Mouse (Mus musculus) gastrocnemius, postnatal 14 days (tissue): ENCODE results near the gene Rap1gds1. TPM values are rescaled to one million over a fixed set of nuclear protein-coding genes. Genes with fewer than 3 reads are reported as not detected.

Source experiments
- DNase-seq: peaks from one replicate; pipeline ENCODE4 v3.0.0; 2021; ENCODE audit warnings: mixed read lengths
- intact Hi-C: fragments of 180-260 bp; cut with DNase I; formaldehyde crosslinking; loops from one replicate; pipeline ENCODE4 v1.15.1; 2025; ENCODE audit warnings: low total_unique reads
- total RNA-seq, 2 experiments: library from RNA; stranded (reverse); gene quantifications; 2 replicates each; pipeline ENCODE4 v1.2.3; 2021

Gene Rap1gds1
- total RNA-seq, 2 experiments from 2014 or later, result 36.1 to 37.6 TPM

- intact Hi-C loops, result no loop called here
- no peak for DNase-seq
Observed at GRCm38 (mm10) chr3:138897500-138897899, 177.5 kb downstream of the Rap1gds1 start.

GRCm38 (mm10) chr3:138893520-138893919 is 181.5 kb downstream of the Rap1gds1 start:
- intact Hi-C loops, result no loop called here
- DNase-seq, result no peak

GRCm38 (mm10) chr3:138889769-138890295 is 185.2 kb downstream of the Rap1gds1 start:
- intact Hi-C loops, result no loop called here
- DNase-seq, result no peak

GRCm38 (mm10) chr3:138889214-138889613 is 185.8 kb downstream of the Rap1gds1 start:
- no peak for DNase-seq
- intact Hi-C loops, result no loop called here

GRCm38 (mm10) chr3:138886121-138886520 is 188.9 kb downstream of the Rap1gds1 start:
- no peak for DNase-seq
- intact Hi-C loops, result no loop called here

GRCm38 (mm10) chr3:138881725-138882347 is 193.2 kb downstream of the Rap1gds1 start:
- intact Hi-C loops, result no loop called here

GRCm38 (mm10) chr3:138880999-138881724 is 193.8 kb downstream of the Rap1gds1 start:
- DNase-seq, result no peak
- intact Hi-C loops, result no loop called here

More at GRCm38 (mm10) chr3:138881725-138882347, 193.2 kb downstream of the Rap1gds1 start:
- no peak for DNase-seq

GRCm38 (mm10) chr3:138877741-138878140 is 197.3 kb downstream of the Rap1gds1 start:
- intact Hi-C loops, result no loop called here
- no peak for DNase-seq

- DNase-seq, result no peak
- intact Hi-C loops, result no loop called here
Observed at GRCm38 (mm10) chr3:138876931-138877361, 198.1 kb downstream of the Rap1gds1 start.

- no peak for DNase-seq
- intact Hi-C loops, result no loop called here
Observed at GRCm38 (mm10) chr3:138876418-138876817, 198.6 kb downstream of the Rap1gds1 start.

GRCm38 (mm10) chr3:138875936-138876335 is 199.1 kb downstream of the Rap1gds1 start:
- DNase-seq, result no peak
- intact Hi-C loops, result no loop called here

Other genes with a start within 250 kb of the Rap1gds1 start
- not detected for gene Stpg2, start 130.5 kb upstream of the Rap1gds1 start, total RNA-seq